In genomic region chr7:71239207-71239606, GRCm38 (mm10) we compare ENCODE assay signal across 16 mouse cellular contexts.
"Had no signal": no experiment of that assay in that cellular context is flagged by ENCODE, and none has a peak within 500 bp of the region (broad histone marks: within the 10 kb centered on the region; RNA-seq: fewer than 3 reads in every experiment).

No protein-coding gene starts in this region.

- ATAC-seq: liver, postnatal 0 days; midbrain, embryonic 16.5 days had no signal

- H3K36me3 ChIP-seq: midbrain, embryonic 12.5 days; neural tube, embryonic 12.5 days; stomach, embryonic 15.5 days had no signal

- H3K27me3 ChIP-seq: megakaryocyte, embryonic 14.5 days; midbrain, embryonic 12.5 days; neural tube, embryonic 12.5 days; stomach, embryonic 15.5 days had no signal

- H3K9ac ChIP-seq: liver, postnatal 0 days; midbrain, embryonic 12.5 days; neural tube, embryonic 12.5 days; stomach, embryonic 15.5 days had no signal

- H3K9me3 ChIP-seq: megakaryocyte, embryonic 14.5 days; midbrain, embryonic 12.5 days; neural tube, embryonic 12.5 days; stomach, embryonic 15.5 days had no signal

- H3K4me3 ChIP-seq: megakaryocyte, embryonic 14.5 days; midbrain, embryonic 12.5 days; neural tube, embryonic 12.5 days; stomach, embryonic 15.5 days had no signal

- H3K27ac ChIP-seq: macrophage; midbrain, embryonic 12.5 days; neural tube, embryonic 12.5 days; stomach, embryonic 15.5 days; stomach, postnatal 0 days had no signal

- H3K4me2 ChIP-seq: midbrain, embryonic 12.5 days; neural tube, embryonic 12.5 days; stomach, embryonic 15.5 days had no signal

- H3K4me1 ChIP-seq: neural tube, embryonic 12.5 days had no signal

- DNase-seq: liver, postnatal 0 days; lung, adult 2 months; lung, postnatal 10 days; lung, postnatal 36 days; midbrain, embryonic 14.5 days; right cerebral cortex, postnatal 14 days; thymus, adult 2 months; thymus, postnatal 25 days; thymus, postnatal 4 days had no signal
